10 mouse cellular contexts compared by ENCODE assay signal in the genomic region with DNA sequence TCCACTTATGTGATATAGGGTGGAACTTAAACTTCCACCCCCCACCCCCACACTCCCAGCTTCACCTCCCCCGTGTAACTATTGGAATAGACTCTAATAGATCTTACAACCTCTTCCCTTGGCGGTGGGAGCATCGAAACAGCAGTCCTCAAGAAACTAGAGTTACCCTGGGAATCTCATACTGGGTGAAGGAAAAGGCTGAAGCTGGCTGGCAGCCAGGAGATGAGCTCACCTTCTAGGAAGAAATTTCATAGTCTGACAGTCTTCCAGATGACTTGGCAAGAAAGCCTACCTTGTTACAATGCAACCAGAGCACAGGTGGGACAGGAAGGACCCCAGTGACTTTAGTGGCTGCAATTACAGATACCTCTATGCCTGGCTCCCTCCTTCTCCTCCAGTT. TPM values are rescaled to one million over a fixed set of nuclear protein-coding genes. Genes with fewer than 3 reads are reported as not detected.
DNase-seq lines count a peak whose midpoint lies in the region; ATAC-seq and TF ChIP-seq lines count a peak whose summit lies in the region.
"Had no signal": no experiment of that assay in that cellular context is flagged by ENCODE, and none has a peak within 500 bp of the region (broad histone marks: within the 10 kb centered on the region; RNA-seq: fewer than 3 reads in every experiment).

No protein-coding gene starts in this region.

- no peaks in the 10 kb centered on the region for H3K27me3 ChIP-seq in embryonic facial prominence, embryonic 14.5 days (replicated peaks; ENCODE audit: control insufficient read depth, insufficient read depth, low read length)
- no peaks in the 10 kb centered on the region for H3K27me3 ChIP-seq in embryonic facial prominence, embryonic 10.5 days (replicated peaks; ENCODE audit: low read depth, poor library complexity, severe bottlenecking)
- no peaks in the 10 kb centered on the region for H3K27me3 ChIP-seq in kidney, postnatal 0 days (ENCODE audit: insufficient read depth, low read length)

- DNase-seq in embryonic facial prominence, embryonic 14.5 days (ENCODE audit: low spot score): peak; percentile 78
- DNase-seq in embryonic facial prominence, embryonic 10.5 days (ENCODE audit: low spot score): no peak
- DNase-seq in urinary bladder, postnatal 14 days (ENCODE audit: low spot score): peak; percentile 59
- DNase-seq in urinary bladder, adult 18-20 months (ENCODE audit: low spot score in 2 of 2): no peak
- no peak for DNase-seq in kidney, postnatal 0 days (ENCODE audit: low spot score)
- DNase-seq in natural killer cell, adult 2 months (ENCODE audit: low spot score in 2 of 2): no peak
- no peak for DNase-seq in frontal cortex, postnatal 10 days (ENCODE audit: low spot score in 2 of 2)
- DNase-seq in thymus, postnatal 4 days: no peak
- DNase-seq: heart, postnatal 36 days had no signal

- no peaks in the 10 kb centered on the region for H3K36me3 ChIP-seq in embryonic facial prominence, embryonic 14.5 days (ENCODE audit: control insufficient read depth, insufficient read depth, low read length)
- no peaks in the 10 kb centered on the region for H3K36me3 ChIP-seq in embryonic facial prominence, embryonic 10.5 days (replicated peaks)
- no peaks in the 10 kb centered on the region for H3K36me3 ChIP-seq in kidney, postnatal 0 days (ENCODE audit: insufficient read depth, low read length)

- no peak overlapping the region for H3K9ac ChIP-seq in embryonic facial prominence, embryonic 14.5 days (ENCODE audit: low read depth, low read length)
- H3K9ac ChIP-seq in kidney, postnatal 0 days (ENCODE audit: low read depth, low read length): no peak overlapping the region

- 49% methylated on average over 3 of the region's 3 CpGs for WGBS in embryonic facial prominence, embryonic 14.5 days
- WGBS in embryonic facial prominence, embryonic 10.5 days: 82% methylated on average over 3 of the region's 3 CpGs
- WGBS in kidney, postnatal 0 days: 32% methylated on average over 3 of the region's 3 CpGs

- TF ChIP-seq CTCF in kidney, postnatal 0 days (IDR thresholded peaks at IDR 0.05; ENCODE audit: low read depth): no peak

- H3K9me3 ChIP-seq in embryonic facial prominence, embryonic 14.5 days (ENCODE audit: control insufficient read depth, low read length): no peaks in the 10 kb centered on the region
- H3K9me3 ChIP-seq in embryonic facial prominence, embryonic 10.5 days: no peaks in the 10 kb centered on the region
- H3K9me3 ChIP-seq in kidney, postnatal 0 days (replicated peaks; ENCODE audit: low read length): no peaks in the 10 kb centered on the region

- ATAC-seq in embryonic facial prominence, embryonic 14.5 days (ENCODE audit: low read depth): peak; percentile 47
- ATAC-seq in kidney, postnatal 0 days (replicated peaks; ENCODE audit: low FRiP score, low read depth): peak; percentile 69

- no peaks in the 10 kb centered on the region for H3K4me1 ChIP-seq in embryonic facial prominence, embryonic 14.5 days (ENCODE audit: control insufficient read depth, insufficient read depth, low read length)
- H3K4me1 ChIP-seq in embryonic facial prominence, embryonic 10.5 days: no peaks in the 10 kb centered on the region
- H3K4me1 ChIP-seq in kidney, postnatal 0 days (replicated peaks; ENCODE audit: insufficient read depth, low read length): no peaks in the 10 kb centered on the region

- H3K4me2 ChIP-seq in embryonic facial prominence, embryonic 14.5 days (ENCODE audit: low read depth, low read length): no peak overlapping the region
- no peak overlapping the region for H3K4me2 ChIP-seq in kidney, postnatal 0 days (ENCODE audit: low read length)

- H3K4me3 ChIP-seq in embryonic facial prominence, embryonic 14.5 days (ENCODE audit: low read depth, low read length): no peak overlapping the region
- no peak overlapping the region for H3K4me3 ChIP-seq in embryonic facial prominence, embryonic 10.5 days
- H3K4me3 ChIP-seq in kidney, postnatal 0 days (replicated peaks; ENCODE audit: low read depth, low read length): no peak overlapping the region
- H3K4me3 ChIP-seq: myocyte had no signal

- H3K27ac ChIP-seq in embryonic facial prominence, embryonic 14.5 days (replicated peaks; ENCODE audit: low read depth, low read length): no peak overlapping the region
- no peak overlapping the region for H3K27ac ChIP-seq in embryonic facial prominence, embryonic 10.5 days (replicated peaks)
- peak overlapping the region; percentile 51; the same call in 1 of the 2 replicates for H3K27ac ChIP-seq in kidney, postnatal 0 days

RNA-seq across cellular contexts. Expression of gene Cd2ap, which starts 57.6 kb away (rescaled TPM):
- 24.9 and 25.4 TPM in 2 replicates for polyA plus RNA-seq in embryonic facial prominence, embryonic 14.5 days (2014; fragmentation: Nextera tagmentation; extraction: Ambion mirVana)
- 14.9 and 17.0 TPM in 2 replicates for polyA plus RNA-seq in embryonic facial prominence, embryonic 10.5 days (2016; fragmentation: Nextera tagmentation; extraction: Ambion mirVana)
- polyA plus RNA-seq in kidney, postnatal 0 days (2015; fragmentation: Nextera tagmentation; extraction: Ambion mirVana): 37.7 and 39.2 TPM in 2 replicates

Comparison
In these comparisons a context has a peak if more than half of its experiments do, and no peak if none do; other contexts are left out.
1. DNase-seq: peak in embryonic facial prominence, embryonic 14.5 days (single experiment) and urinary bladder, postnatal 14 days (single experiment); none in embryonic facial prominence, embryonic 10.5 days (single experiment), urinary bladder, adult 18-20 months (0 of 2), kidney, postnatal 0 days (single experiment), natural killer cell, adult 2 months (0 of 2), frontal cortex, postnatal 10 days (0 of 2) and thymus, postnatal 4 days (single experiment).